Mouse (Mus musculus): ENCODE data around the gene Thsd7b. TPM values are rescaled to one million over a fixed set of nuclear protein-coding genes. Genes with fewer than 3 reads are reported as not detected.

Thsd7b gene
- polyA plus RNA-seq, 1 experiment from 2014 or later, result 3.7 TPM

- no peak for ATAC-seq (replicated peaks; ENCODE audit: low FRiP score)
- WGBS, result 83% methylated on average over 4 of the region's 4 CpGs
- H3K4me3 ChIP-seq (ENCODE audit: low read depth, low read length), result no peak overlapping the region
Observed at GRCm38 (mm10) chr1:129538970-129539369, 265.9 kb downstream of the Thsd7b start.

GRCm38 (mm10) chr1:129540751-129541150, 267.6 kb downstream of the Thsd7b start:
- H3K27ac ChIP-seq (ENCODE audit: low read depth, low read length), result no peak overlapping the region
- DNase-seq (ENCODE audit: low spot score) (no peak), ATAC-seq (replicated peaks; ENCODE audit: low FRiP score) (no peak)
- H3K9me3 ChIP-seq (ENCODE audit: control insufficient read depth, low read length), result no peaks in the 10 kb centered on the region
- no peaks in the 10 kb centered on the region for H3K27me3 ChIP-seq (ENCODE audit: control insufficient read depth, insufficient read depth, low read length)
- H3K4me3 ChIP-seq (ENCODE audit: low read depth, low read length), result no peak overlapping the region
- H3K9ac ChIP-seq (ENCODE audit: low read length), result no peak overlapping the region
- 56% methylated on average over 1 of the region's 1 CpGs for WGBS
- H3K4me1 ChIP-seq (replicated peaks; ENCODE audit: control insufficient read depth, insufficient read depth, low read length), result no peaks in the 10 kb centered on the region
- H3K4me2 ChIP-seq (ENCODE audit: low read depth, low read length, severe bottlenecking), result no peak overlapping the region
- H3K36me3 ChIP-seq (ENCODE audit: control insufficient read depth, insufficient read depth, low read length), result no peaks in the 10 kb centered on the region

More at GRCm38 (mm10) chr1:129538970-129539369, 265.9 kb downstream of the Thsd7b start:
- Histone ChIP-seq H3K9me3 (ENCODE audit: control insufficient read depth, low read length) (no peaks in the 10 kb centered on the region), H3K27me3 (ENCODE audit: control insufficient read depth, insufficient read depth, low read length) (no peaks in the 10 kb centered on the region), H3K4me1 (replicated peaks; ENCODE audit: control insufficient read depth, insufficient read depth, low read length) (no peaks in the 10 kb centered on the region), H3K36me3 (ENCODE audit: control insufficient read depth, insufficient read depth, low read length) (no peaks in the 10 kb centered on the region), H3K9ac (ENCODE audit: low read length) (no peak overlapping the region), H3K27ac (ENCODE audit: low read depth, low read length) (no peak overlapping the region), H3K4me2 (ENCODE audit: low read depth, low read length, severe bottlenecking) (no peak overlapping the region)
- no peak for DNase-seq (ENCODE audit: low spot score)

GRCm38 (mm10) chr1:129542563-129543146, 269.6 kb downstream of the Thsd7b start:
- Histone ChIP-seq H3K4me1 (replicated peaks; ENCODE audit: control insufficient read depth, insufficient read depth, low read length) (no peaks in the 10 kb centered on the region), H3K36me3 (ENCODE audit: control insufficient read depth, insufficient read depth, low read length) (no peaks in the 10 kb centered on the region), H3K9ac (ENCODE audit: low read length) (no peak overlapping the region), H3K4me3 (ENCODE audit: low read depth, low read length) (no peak overlapping the region), H3K27me3 (ENCODE audit: control insufficient read depth, insufficient read depth, low read length) (no peaks in the 10 kb centered on the region), H3K9me3 (ENCODE audit: control insufficient read depth, low read length) (no peaks in the 10 kb centered on the region), H3K27ac (ENCODE audit: low read depth, low read length) (no peak overlapping the region), H3K4me2 (ENCODE audit: low read depth, low read length, severe bottlenecking) (no peak overlapping the region)
- 93% methylated on average over 3 of the region's 3 CpGs for WGBS
- ATAC-seq (replicated peaks; ENCODE audit: low FRiP score), result no peak
- no peak for DNase-seq (ENCODE audit: low spot score)

- H3K4me3 ChIP-seq (ENCODE audit: low read depth, low read length), result no peak overlapping the region
- no peak for DNase-seq (ENCODE audit: low spot score)
- no peak overlapping the region for H3K27ac ChIP-seq (ENCODE audit: low read depth, low read length)
- H3K9me3 ChIP-seq (ENCODE audit: control insufficient read depth, low read length), result no peaks in the 10 kb centered on the region
- H3K9ac ChIP-seq (ENCODE audit: low read length), result no peak overlapping the region
- no peaks in the 10 kb centered on the region for H3K27me3 ChIP-seq (ENCODE audit: control insufficient read depth, insufficient read depth, low read length)
- H3K4me1 ChIP-seq (replicated peaks; ENCODE audit: control insufficient read depth, insufficient read depth, low read length), result no peaks in the 10 kb centered on the region
- H3K4me2 ChIP-seq (ENCODE audit: low read depth, low read length, severe bottlenecking), result no peak overlapping the region
- 86% methylated on average over 3 of the region's 3 CpGs for WGBS
- no peaks in the 10 kb centered on the region for H3K36me3 ChIP-seq (ENCODE audit: control insufficient read depth, insufficient read depth, low read length)
- no peak for ATAC-seq (replicated peaks; ENCODE audit: low FRiP score)
Observed at GRCm38 (mm10) chr1:129543169-129543568, 270.1 kb downstream of the Thsd7b start.

- no peaks in the 10 kb centered on the region for H3K27me3 ChIP-seq (ENCODE audit: control insufficient read depth, insufficient read depth, low read length)
- no peaks in the 10 kb centered on the region for H3K4me1 ChIP-seq (replicated peaks; ENCODE audit: control insufficient read depth, insufficient read depth, low read length)
- no peak overlapping the region for H3K9ac ChIP-seq (ENCODE audit: low read length)
- no peak overlapping the region for H3K27ac ChIP-seq (ENCODE audit: low read depth, low read length)
- no peaks in the 10 kb centered on the region for H3K36me3 ChIP-seq (ENCODE audit: control insufficient read depth, insufficient read depth, low read length)
- no peak overlapping the region for H3K4me3 ChIP-seq (ENCODE audit: low read depth, low read length)
- H3K9me3 ChIP-seq (ENCODE audit: control insufficient read depth, low read length), result no peaks in the 10 kb centered on the region
- H3K4me2 ChIP-seq (ENCODE audit: low read depth, low read length, severe bottlenecking), result no peak overlapping the region
- ATAC-seq (replicated peaks; ENCODE audit: low FRiP score) (no peak), DNase-seq (ENCODE audit: low spot score) (no peak)
- WGBS, result 91% methylated on average over 4 of the region's 4 CpGs
Observed at GRCm38 (mm10) chr1:129558054-129558453, 285.0 kb downstream of the Thsd7b start.

GRCm38 (mm10) chr1:129559137-129559536, 286.0 kb downstream of the Thsd7b start:
- Histone ChIP-seq H3K4me3 (ENCODE audit: low read depth, low read length) (no peak overlapping the region), H3K4me1 (replicated peaks; ENCODE audit: control insufficient read depth, insufficient read depth, low read length) (no peaks in the 10 kb centered on the region), H3K27ac (ENCODE audit: low read depth, low read length) (no peak overlapping the region), H3K27me3 (ENCODE audit: control insufficient read depth, insufficient read depth, low read length) (no peaks in the 10 kb centered on the region), H3K9me3 (ENCODE audit: control insufficient read depth, low read length) (no peaks in the 10 kb centered on the region), H3K36me3 (ENCODE audit: control insufficient read depth, insufficient read depth, low read length) (no peaks in the 10 kb centered on the region), H3K4me2 (ENCODE audit: low read depth, low read length, severe bottlenecking) (no peak overlapping the region), H3K9ac (ENCODE audit: low read length) (no peak overlapping the region)
- ATAC-seq (replicated peaks; ENCODE audit: low FRiP score) (no peak), DNase-seq (ENCODE audit: low spot score) (no peak)
- WGBS, result 87% methylated on average over 4 of the region's 4 CpGs

- H3K9ac ChIP-seq (ENCODE audit: low read length), result no peak overlapping the region
- no peak overlapping the region for H3K4me2 ChIP-seq (ENCODE audit: low read depth, low read length, severe bottlenecking)
- ATAC-seq (replicated peaks; ENCODE audit: low FRiP score) (no peak), DNase-seq (ENCODE audit: low spot score) (no peak)
- H3K4me1 ChIP-seq (replicated peaks; ENCODE audit: control insufficient read depth, insufficient read depth, low read length), result no peaks in the 10 kb centered on the region
- no peaks in the 10 kb centered on the region for H3K27me3 ChIP-seq (ENCODE audit: control insufficient read depth, insufficient read depth, low read length)
- no peaks in the 10 kb centered on the region for H3K9me3 ChIP-seq (ENCODE audit: control insufficient read depth, low read length)
- no peaks in the 10 kb centered on the region for H3K36me3 ChIP-seq (ENCODE audit: control insufficient read depth, insufficient read depth, low read length)
- H3K4me3 ChIP-seq (ENCODE audit: low read depth, low read length), result no peak overlapping the region
- H3K27ac ChIP-seq (ENCODE audit: low read depth, low read length), result no peak overlapping the region
- WGBS, result 71% methylated on average over 3 of the region's 3 CpGs
Observed at GRCm38 (mm10) chr1:129559812-129560211, 286.7 kb downstream of the Thsd7b start.

- ATAC-seq (replicated peaks; ENCODE audit: low FRiP score), result no peak
- Histone ChIP-seq H3K27me3 (ENCODE audit: control insufficient read depth, insufficient read depth, low read length) (no peaks in the 10 kb centered on the region), H3K9me3 (ENCODE audit: control insufficient read depth, low read length) (no peaks in the 10 kb centered on the region), H3K4me3 (ENCODE audit: low read depth, low read length) (no peak overlapping the region), H3K4me2 (ENCODE audit: low read depth, low read length, severe bottlenecking) (no peak overlapping the region), H3K9ac (ENCODE audit: low read length) (no peak overlapping the region), H3K36me3 (ENCODE audit: control insufficient read depth, insufficient read depth, low read length) (no peaks in the 10 kb centered on the region), H3K4me1 (replicated peaks; ENCODE audit: control insufficient read depth, insufficient read depth, low read length) (no peaks in the 10 kb centered on the region), H3K27ac (ENCODE audit: low read depth, low read length) (no peak overlapping the region)
- 79% methylated on average over 1 of the region's 1 CpGs for WGBS
- DNase-seq (ENCODE audit: low spot score), result no peak
Observed at GRCm38 (mm10) chr1:129562707-129563106, 289.6 kb downstream of the Thsd7b start.

- H3K9ac ChIP-seq (ENCODE audit: low read length), result no peak overlapping the region
- no peak overlapping the region for H3K4me3 ChIP-seq (ENCODE audit: low read depth, low read length)
- no peak for ATAC-seq (replicated peaks; ENCODE audit: low FRiP score)
- no peak overlapping the region for H3K4me2 ChIP-seq (ENCODE audit: low read depth, low read length, severe bottlenecking)
- no peaks in the 10 kb centered on the region for H3K4me1 ChIP-seq (replicated peaks; ENCODE audit: control insufficient read depth, insufficient read depth, low read length)
- no peak overlapping the region for H3K27ac ChIP-seq (ENCODE audit: low read depth, low read length)
- no peak for DNase-seq (ENCODE audit: low spot score)
- H3K9me3 ChIP-seq (ENCODE audit: control insufficient read depth, low read length), result no peaks in the 10 kb centered on the region
- no peaks in the 10 kb centered on the region for H3K36me3 ChIP-seq (ENCODE audit: control insufficient read depth, insufficient read depth, low read length)
- no peaks in the 10 kb centered on the region for H3K27me3 ChIP-seq (ENCODE audit: control insufficient read depth, insufficient read depth, low read length)
- WGBS, result 94% methylated on average over 3 of the region's 3 CpGs
Observed at GRCm38 (mm10) chr1:129570522-129570921, 297.4 kb downstream of the Thsd7b start.
